Mouse (Mus musculus) megakaryocyte, embryonic 14.5 days (primary cell): ENCODE data around the gene Gsta4. TPM values are rescaled to one million over a fixed set of nuclear protein-coding genes. Genes with fewer than 3 reads are reported as not detected.

Source experiments
- H3K27me3 ChIP-seq: replicated peaks from 2 replicates; pipeline ENCODE3; 2012; ENCODE audit warnings: inconsistent platforms
- H3K36me3 ChIP-seq: replicated peaks from 2 replicates; pipeline ENCODE3; 2012; ENCODE audit warnings: low read length, inconsistent platforms, mixed read lengths
- H3K4me1 ChIP-seq: 2 replicates; pipeline ENCODE4 v1.6.1; 2012; ENCODE audit warnings: inconsistent platforms
- H3K4me3 ChIP-seq: replicated peaks from 2 replicates; pipeline ENCODE3; 2012; ENCODE audit warnings: moderate library complexity, mild to moderate bottlenecking, inconsistent platforms
- H3K9me3 ChIP-seq: 2 replicates; pipeline ENCODE4 v1.6.1; 2012; ENCODE audit warnings: inconsistent platforms
- FLI1 ChIP-seq: IDR thresholded peaks from 2 replicates; pipeline ENCODE4 v1.6.1; 2012; ENCODE audit warnings: low read length, inconsistent platforms, mixed read lengths
- GATA1 ChIP-seq: IDR thresholded peaks from 3 replicates; pipeline ENCODE4 v1.6.1; 2012; ENCODE audit warnings: mixed read lengths, low read length, inconsistent platforms, borderline replicate concordance
- polyA plus RNA-seq: library from polyadenylated mRNA; stranded (reverse); fragments of >175 nt; gene quantifications from 2 replicates; pipeline ENCODE4 v1.2.3, GENCODE M21; 2012; ENCODE audit warnings: low replicate concordance; ENCODE audit not compliant: insufficient read depth

Gene Gsta4
- polyA plus RNA-seq, 1 experiment: 0.09 TPM

DNA sequence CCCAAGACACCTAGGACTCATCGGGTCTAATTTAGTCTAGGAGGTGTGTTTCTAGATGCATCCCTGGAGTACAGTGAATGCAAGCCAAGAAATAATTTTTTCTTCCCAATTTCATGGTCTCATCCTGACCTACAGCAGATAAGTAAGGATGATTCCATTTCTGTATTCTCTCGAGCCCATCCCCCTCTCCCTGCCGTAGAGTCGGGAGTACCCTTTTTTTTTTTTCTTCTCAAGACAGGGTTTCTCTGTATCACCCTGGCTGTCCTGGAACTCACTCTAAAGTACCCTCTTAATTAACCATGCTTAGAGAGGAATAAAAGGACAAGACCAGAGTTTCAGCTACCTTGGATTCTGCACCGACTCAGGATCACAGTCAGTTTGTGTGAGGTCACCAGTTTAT, 4.4 kb upstream of the Gsta4 start:
- TF ChIP-seq GATA1 (no peak), FLI1 (no peak)
- Histone ChIP-seq H3K4me1 (peaks cover 8% of the 10 kb centered on the region), H3K9me3 (no peaks in the 10 kb centered on the region), H3K36me3 (no peaks in the 10 kb centered on the region), H3K4me3 (no peak overlapping the region), H3K27me3 (no peaks in the 10 kb centered on the region)

DNA sequence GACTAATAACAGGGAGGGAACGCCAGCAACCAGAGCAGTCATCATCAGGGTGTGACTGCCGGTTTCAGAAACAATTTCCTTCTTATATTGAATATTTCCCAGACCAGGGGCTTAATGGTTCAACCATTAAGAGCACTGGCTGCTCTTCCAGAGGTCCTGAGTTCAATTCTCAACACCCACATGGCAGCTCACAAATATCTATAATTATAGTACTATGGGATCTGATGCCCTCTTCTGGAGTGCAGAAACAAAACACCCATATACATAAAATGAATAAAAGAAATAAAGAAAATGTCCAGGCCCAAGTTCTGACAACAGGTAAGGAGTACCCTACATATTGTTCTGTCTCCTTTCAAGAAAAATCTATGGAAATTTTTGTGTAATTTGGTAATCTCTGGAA, 3.5 kb upstream of the Gsta4 start:
- H3K9me3 ChIP-seq: no peaks in the 10 kb centered on the region

DNA sequence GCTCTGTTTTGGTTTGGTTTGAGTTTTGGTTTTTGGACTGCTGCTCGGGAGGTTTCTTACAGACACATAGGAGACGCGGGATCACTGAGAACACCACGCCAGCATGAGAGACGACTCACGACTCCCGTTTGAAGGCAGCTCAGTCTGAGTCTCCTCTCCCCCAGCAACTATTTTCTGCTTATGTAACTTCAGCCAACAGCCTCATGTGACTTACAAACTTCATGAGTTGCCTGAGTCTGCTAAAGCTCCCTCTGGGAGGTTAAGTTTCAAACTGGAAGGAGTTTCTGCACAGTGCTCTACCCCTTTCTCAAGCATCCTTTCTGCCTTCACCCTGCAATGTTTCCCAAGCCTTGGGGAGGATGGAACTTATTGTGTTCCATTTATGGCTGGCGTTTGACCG, 3.1 kb downstream of the Gsta4 start:
- Histone ChIP-seq H3K4me3 (no peak overlapping the region), H3K36me3 (no peaks in the 10 kb centered on the region), H3K9me3 (no peaks in the 10 kb centered on the region), H3K27me3 (peaks cover 7% of the 10 kb centered on the region), H3K4me1 (peaks cover 10% of the 10 kb centered on the region; the same call in 1 of the 2 replicates)
- TF ChIP-seq FLI1 (no peak), GATA1 (no peak)

More for the DNA sequence above, 3.5 kb upstream of the Gsta4 start:
- Histone ChIP-seq H3K27me3 (no peaks in the 10 kb centered on the region), H3K4me3 (no peak overlapping the region), H3K36me3 (no peaks in the 10 kb centered on the region), H3K4me1 (peaks cover 8% of the 10 kb centered on the region)
- no peak for TF ChIP-seq FLI1
- TF ChIP-seq GATA1: no peak

DNA sequence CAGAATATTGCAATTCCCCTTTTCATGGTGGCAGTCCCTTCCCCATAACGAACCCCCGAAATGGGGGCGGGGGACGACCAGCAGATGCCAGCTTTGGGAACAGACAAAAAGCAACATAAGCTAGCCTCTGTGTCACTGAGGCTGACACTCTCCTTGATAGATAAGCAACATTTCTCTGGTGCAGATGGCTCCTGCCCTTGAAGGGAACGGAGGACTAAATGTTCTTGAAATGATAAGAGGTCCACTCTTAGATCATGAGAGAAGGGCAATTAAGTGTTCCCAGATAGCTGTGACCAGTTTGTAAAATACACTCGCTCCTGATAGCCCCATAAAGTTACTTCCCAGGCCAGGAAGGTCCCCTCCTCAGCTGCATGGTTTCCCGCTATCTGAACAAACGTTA, 6.3 kb downstream of the Gsta4 start:
- peaks cover 23% of the 10 kb centered on the region for H3K4me1 ChIP-seq
- no peak overlapping the region for H3K4me3 ChIP-seq
- H3K27me3 ChIP-seq: peaks cover 11% of the 10 kb centered on the region
- no peaks in the 10 kb centered on the region for H3K36me3 ChIP-seq
- H3K9me3 ChIP-seq: no peaks in the 10 kb centered on the region
- TF ChIP-seq FLI1: no peak
- TF ChIP-seq GATA1: no peak

DNA sequence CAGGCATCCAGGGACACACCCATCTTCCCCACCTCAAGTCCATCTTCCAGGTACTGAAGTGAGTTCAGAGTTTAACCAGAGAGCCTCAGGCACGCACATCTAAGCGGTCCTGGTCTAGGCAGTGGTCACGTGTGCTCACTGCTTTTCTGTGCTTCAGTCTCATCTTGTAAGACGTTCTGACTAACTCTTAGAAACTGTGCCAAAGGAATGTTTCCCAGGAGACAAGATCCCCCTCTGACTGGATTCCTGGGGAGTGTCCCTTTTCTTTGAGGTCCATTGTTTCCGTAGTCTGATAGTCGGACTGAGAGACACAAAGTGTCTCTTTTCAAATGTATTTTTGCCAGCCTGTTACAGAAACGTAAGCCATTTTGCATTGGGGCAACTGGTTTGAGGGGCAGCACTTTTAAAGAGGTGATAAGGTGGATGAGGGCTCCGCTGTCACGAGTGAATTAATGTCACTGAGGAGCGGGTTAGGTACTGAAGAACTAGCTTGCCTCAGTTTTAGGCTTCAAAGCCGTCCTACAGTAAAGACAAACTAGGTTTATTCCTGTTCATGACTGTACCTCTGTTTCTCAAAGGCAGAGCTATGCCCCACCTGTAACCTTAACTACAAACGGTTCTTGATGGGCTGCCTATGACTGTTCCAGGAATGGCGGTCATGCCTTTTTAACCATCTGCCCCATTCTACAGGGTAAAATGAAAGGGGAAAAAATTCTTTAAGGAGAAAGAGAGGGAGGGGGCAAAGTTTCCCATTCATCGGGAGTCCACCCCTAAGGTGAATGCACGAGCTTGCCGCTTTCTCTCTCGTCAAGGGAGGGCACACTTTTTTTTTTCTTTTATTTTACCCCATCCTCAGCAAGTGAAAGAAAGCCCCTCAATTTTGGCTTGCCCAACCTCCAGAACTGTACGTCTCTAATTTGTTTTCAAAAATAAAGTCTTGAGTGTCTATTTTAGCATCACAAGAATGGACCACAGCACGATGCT, 8.4 kb downstream of the Gsta4 start:
- peaks cover 14% of the 10 kb centered on the region for H3K27me3 ChIP-seq
- peaks cover 23% of the 10 kb centered on the region for H3K4me1 ChIP-seq
- peak overlapping the region; percentile 91 for H3K4me3 ChIP-seq
- no peaks in the 10 kb centered on the region for H3K36me3 ChIP-seq
- TF ChIP-seq GATA1: no peak
- TF ChIP-seq FLI1: no peak
- H3K9me3 ChIP-seq: no peaks in the 10 kb centered on the region

GRCm38 (mm10) chr9:78191736-78192135, 9.2 kb downstream of the Gsta4 start:
- no peak for TF ChIP-seq GATA1
- TF ChIP-seq FLI1: no peak
- H3K4me3 ChIP-seq: peak overlapping the region; percentile 91
- peaks cover 11% of the 10 kb centered on the region for H3K27me3 ChIP-seq
- peaks cover 23% of the 10 kb centered on the region for H3K4me1 ChIP-seq
- H3K36me3 ChIP-seq: no peaks in the 10 kb centered on the region
- no peaks in the 10 kb centered on the region for H3K9me3 ChIP-seq

DNA sequence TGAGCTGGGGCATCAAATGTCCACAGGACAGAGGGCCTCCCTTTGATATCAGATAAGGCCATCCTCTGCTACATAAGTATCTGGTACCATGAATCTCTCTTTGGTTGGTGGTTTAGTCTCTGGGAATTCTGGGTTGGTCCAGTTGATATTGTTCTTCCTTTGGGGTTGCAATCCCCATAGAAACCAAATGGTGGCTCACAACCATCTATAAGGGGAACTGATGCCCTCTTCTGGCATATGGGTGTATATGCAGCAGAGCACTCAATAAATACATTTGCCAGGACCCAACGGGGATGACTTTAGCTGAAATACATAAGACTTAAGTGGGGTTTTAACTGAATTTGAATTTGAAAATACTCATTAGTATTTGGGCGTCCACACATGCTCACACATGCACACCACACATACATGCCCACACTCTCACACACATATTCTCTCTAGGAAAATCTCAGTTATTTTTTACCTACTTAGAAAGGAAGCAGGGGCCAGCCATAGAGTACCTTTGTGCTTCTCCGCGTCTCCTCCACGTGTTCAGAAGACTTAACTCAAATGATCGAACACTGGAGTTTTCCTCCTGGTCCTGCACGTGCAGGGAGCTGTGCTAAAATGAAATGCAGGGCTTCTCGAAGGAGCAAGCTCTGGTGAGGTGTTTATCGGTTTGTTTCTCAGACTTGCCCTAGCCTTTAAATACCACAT, 11.5 kb downstream of the Gsta4 start:
- peaks cover 10% of the 10 kb centered on the region for H3K27me3 ChIP-seq
- H3K4me1 ChIP-seq: peaks cover 20% of the 10 kb centered on the region
- H3K9me3 ChIP-seq: no peaks in the 10 kb centered on the region
- no peak overlapping the region for H3K4me3 ChIP-seq
- TF ChIP-seq GATA1 (no peak), FLI1 (no peak)
- H3K36me3 ChIP-seq: no peaks in the 10 kb centered on the region

DNA sequence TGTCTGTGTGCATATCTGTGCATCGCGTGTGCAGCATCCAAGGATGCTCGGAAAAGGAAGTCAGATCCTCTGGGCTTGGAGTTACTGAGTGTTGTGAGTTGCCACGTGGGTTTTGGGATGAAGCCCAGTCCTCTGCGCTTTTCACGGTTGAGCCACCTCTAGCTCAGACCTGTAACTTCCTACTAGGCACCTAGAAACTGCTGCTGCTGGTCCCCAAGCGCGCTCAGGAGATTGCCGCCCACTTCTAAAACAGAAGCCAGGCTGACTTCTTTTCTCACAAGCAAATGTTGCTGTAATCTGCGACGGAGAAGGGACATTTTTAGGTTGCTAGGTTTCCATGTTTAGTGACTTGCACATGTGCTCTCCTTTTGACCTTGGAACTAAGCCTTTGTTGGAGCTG, 12.5 kb downstream of the Gsta4 start:
- Histone ChIP-seq H3K9me3 (no peaks in the 10 kb centered on the region), H3K4me3 (no peak overlapping the region), H3K27me3 (peaks cover 11% of the 10 kb centered on the region), H3K4me1 (peaks cover 18% of the 10 kb centered on the region), H3K36me3 (no peaks in the 10 kb centered on the region)
- TF ChIP-seq FLI1 (no peak), GATA1 (no peak)

DNA sequence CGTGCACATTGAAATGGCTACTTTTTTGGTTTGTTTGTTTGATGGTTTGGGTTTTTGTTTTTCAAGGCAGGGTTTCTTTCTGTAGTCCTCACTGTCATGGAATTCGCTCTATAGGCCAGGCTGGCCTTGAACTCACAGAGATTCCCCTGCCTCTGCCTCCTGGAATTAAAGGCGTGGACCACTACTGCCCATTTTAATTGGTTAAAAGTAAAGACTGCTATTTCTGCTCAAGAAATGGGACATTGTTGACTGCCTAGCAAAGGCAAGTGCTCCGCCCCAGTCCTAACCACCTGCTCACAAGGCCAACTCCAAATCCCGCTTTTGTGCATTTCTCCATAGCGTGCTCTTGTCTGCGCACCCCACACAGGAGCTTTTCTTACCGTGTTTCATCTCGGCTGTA, 15.2 kb downstream of the Gsta4 start:
- H3K36me3 ChIP-seq: no peaks in the 10 kb centered on the region
- TF ChIP-seq FLI1 (no peak), GATA1 (no peak)
- H3K9me3 ChIP-seq: no peaks in the 10 kb centered on the region
- H3K4me1 ChIP-seq: no peaks in the 10 kb centered on the region; the same call in 1 of the 2 replicates
- no peak overlapping the region for H3K4me3 ChIP-seq
- peaks cover 13% of the 10 kb centered on the region for H3K27me3 ChIP-seq

GRCm38 (mm10) chr9:78204194-78204593, 21.6 kb downstream of the Gsta4 start:
- Histone ChIP-seq H3K4me1 (no peaks in the 10 kb centered on the region; the same call in none of the 2 replicates), H3K27me3 (peaks cover 9% of the 10 kb centered on the region), H3K36me3 (no peaks in the 10 kb centered on the region), H3K4me3 (no peak overlapping the region), H3K9me3 (no peaks in the 10 kb centered on the region)
- TF ChIP-seq FLI1: no peak
- TF ChIP-seq GATA1: no peak
